Mouse (Mus musculus): Measurements from ENCODE around the gene Zdhhc21. TPM values are rescaled to one million over a fixed set of nuclear protein-coding genes. Genes with fewer than 3 reads are reported as not detected.
A peak's percentile ranks its signal among the peaks of the same experiment; 100 is the strongest.

The Zdhhc21 gene
- 10 to 100 TPM; 12.0 to 12.1 TPM for polyA plus RNA-seq (2017; shearing (Covaris generic))

DNA sequence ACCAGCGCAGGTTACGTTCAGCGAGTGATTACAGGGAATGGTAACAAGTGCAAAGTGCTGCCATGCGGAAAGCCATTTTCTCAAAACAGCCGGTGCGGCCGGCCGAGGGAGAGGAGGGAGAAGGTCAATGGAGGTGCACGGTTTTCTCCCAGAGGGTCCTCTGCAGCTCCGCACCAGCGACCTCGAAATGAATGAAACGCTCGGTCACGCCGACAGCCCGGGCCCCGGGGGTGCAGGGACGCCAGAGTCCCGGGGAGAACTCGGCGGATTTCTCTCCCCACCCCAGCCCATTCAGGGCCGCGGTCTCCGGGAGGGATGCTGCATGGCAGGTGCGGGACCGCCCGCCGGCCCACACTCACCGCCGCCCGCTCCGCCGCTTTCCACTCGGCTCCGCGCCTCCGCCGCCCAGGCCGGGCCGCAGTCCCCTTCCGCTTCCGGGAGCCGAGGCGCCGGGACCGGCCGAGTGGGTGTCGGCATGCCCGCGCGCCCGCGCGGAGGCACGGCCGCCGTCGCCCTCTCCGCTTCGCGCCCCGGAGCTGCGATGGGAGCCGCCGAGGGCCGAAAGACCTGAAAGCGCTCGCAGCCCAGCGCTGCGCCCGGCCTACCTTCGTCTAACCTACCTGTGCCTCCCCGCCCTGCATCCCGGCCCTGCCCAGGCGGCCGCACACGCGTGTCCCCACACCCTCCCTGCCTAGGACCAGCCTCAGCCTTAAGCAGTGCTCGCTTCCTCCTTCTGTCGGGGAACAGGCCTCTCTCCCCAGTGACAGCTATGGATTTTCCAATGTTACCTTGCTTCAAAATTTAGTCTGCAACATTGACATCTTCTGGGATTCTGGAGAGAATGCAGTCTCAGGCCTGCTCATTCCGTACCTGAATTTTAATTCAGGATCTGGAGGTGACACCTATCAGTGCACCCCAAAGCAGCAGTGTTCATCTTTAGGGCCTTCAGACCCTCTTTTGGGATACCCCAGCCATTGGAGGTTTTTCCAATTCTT is at the start of gene Zdhhc21:
Zdhhc21 (minus strand) TSS at position 828 of the 995 bp plus-strand sequence.
- ATAC-seq, result peak; percentile 86

DNA sequence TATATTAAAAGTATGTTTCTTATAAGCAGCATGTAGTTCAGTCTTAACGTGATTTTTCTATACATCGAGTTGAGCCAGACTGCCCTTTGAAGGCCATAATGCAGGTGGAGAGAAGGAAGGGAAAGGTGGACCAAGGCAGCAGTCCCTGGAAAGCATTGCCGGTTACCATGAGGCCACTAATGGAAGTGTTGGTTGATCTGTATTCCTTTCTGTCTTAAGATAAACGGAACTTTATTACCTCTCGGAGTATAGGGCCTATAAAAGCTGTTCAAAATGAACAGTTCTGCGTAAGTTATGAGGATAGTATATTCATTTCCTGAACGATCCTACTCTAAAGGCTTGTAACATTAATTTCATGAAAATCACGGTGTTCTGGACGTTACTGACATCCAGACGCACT is 35.5 kb upstream of the Zdhhc21 start:
- ATAC-seq, result no peak

DNA sequence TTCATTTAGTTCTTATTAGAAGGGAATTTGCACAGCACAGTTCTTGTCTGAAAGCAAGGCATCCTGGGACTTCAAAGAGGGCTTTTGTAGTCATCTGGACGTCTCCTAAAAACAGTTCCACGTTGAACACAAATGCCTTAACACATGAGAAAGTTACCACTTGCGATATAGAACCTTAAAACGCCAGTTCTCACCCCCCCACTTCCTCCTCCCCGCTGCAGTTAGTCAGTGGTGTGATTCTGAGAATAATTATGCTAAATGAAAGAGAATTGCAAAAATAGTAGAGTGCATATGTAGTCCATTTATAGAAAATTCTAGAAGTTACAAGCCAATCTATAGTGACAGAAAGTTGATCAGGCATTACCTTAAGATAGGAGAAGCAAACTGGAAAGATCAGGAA is 32.5 kb upstream of the Zdhhc21 start:
- no peak for ATAC-seq

DNA sequence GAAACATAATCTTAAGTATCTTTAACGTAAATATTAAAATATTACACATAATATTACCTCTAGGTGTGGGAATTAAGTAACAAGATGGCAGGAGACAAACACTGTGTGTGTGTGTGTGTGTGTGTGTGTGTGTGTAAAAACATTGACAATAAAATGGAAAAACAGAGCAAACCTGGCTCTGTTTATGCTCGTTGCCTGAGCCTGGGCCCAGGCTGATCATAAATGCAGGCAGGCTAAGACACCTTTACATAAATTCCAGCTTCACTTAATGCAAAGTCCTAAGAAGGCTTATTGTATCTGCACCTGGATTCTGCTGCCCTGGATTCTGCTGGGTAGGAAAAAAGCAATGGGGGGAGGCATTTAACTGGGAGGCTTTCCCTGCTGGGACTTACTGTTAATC is 31.8 kb upstream of the Zdhhc21 start:
- ATAC-seq, result no peak

DNA sequence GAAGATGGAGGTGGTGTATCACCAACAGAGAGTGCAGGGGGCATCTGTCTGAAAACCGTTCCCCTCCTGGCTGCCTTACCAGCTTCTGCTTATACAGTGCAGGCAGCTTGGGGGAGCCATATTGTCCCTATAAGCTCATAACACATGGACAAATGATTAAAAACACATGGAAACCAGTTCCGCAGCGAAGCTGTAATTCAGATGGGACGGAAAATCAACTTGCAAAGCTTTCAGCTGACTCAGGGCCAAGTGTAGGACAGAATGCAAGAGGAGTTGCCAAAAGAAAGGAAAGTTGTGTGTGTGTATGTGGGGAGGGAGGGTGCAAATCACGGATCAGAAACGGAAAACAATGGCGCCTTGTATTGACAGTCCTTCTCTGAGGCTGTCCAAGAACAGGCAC is 31.3 kb upstream of the Zdhhc21 start:
- no peak for ATAC-seq

DNA sequence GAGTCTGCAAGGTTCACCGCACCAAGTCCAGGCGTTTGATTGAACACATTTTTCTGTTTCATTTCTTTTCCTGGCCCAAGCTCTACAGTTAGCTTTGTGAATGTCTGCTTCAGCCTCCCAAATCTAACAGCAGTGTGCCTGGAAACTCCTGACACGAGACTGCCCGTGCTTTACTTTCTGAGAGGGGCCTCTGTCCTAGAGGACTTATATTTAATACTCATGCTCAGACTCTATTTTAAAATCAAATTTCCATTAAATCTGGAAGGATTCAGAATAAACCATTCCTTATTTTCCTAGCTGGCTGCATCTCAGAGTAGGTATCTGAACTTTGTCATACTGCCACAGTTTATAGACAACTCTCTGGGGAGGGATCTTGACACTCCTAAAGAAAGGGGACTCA is 30.8 kb upstream of the Zdhhc21 start:
- no peak for ATAC-seq

DNA sequence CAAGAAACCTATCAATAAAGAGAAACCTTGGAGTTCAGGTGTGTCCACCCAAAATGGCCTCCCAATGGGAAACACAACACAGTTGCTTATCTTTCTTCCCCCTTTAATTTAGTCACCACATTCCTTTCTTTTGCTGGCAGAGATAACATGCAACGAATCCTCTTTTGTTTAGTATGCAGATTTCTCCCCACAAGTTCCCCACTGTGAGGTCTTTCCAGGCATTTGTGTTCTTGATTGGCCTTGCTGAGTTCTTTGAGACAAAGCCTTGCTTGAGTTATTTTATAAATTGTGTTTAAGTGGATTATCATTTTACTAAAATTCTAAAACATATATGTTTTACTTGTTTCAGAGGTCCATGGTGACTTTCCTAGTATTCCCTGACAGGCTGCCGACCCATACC is 26.4 kb upstream of the Zdhhc21 start:
- no peak for ATAC-seq

DNA sequence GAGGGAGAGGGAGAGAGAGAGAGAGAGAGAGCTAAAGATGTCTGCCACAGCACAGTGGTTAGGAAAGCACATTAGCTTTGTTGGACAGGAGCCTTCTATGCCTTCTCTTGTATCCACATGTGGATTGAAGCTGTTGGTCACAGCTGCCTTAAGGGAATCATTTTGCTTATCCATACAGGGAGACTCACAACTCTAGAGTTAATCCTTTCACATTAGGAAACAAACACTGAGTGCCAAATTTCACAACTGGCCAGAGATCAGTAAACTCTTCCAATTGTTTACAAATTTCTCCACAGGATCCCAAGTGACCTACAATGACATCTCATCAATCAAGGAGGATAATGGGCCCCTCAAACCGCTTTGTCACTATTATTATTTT is 25.8 kb upstream of the Zdhhc21 start:
- no peak for ATAC-seq

DNA sequence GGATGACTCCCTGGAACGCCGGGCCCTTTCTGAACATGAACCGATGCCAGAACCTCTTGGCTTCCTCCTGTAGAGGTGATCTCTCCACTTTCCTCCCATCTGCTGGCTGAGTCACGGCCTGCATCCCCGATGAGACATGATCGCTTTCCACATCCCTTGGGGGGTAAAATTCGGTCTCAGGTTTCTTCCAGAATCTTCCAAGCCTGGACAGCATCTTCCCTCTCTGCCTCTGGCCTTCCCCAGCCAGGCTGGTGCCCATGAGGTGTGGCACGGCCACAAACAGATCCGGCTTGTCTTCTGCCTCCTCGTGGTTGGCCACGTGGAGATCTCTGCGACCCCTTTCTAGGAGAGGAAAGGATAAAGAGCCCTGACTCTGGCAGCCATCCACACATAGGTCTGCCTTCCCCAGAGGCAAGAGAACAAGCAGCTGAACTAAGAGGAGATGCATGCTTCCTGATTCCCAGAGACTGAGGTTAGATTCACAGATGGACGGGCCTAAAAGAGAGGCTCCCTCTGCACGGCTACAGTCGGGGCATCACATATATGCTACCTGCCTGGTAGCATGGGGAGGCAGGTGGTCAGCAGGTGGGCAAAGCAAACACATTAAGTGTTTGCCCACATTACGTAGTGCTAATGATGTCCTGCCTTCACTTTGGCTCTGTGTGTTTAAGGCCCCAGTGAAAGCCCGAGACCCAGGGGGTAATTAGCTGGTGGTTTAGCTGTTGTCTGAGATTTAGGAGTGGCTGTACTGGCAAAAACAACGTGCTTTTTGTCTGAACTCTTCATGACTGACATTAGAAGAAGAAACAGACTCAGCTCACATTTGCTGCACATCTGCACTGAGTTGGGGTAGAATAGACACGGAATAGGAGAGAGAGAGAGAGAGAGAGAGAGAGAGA is 25.1 kb upstream of the Zdhhc21 start, which contains the start of gene Cer1:
Cer1 (minus strand) TSS at position 513 of the 899 bp plus-strand sequence.
- no peak for ATAC-seq

DNA sequence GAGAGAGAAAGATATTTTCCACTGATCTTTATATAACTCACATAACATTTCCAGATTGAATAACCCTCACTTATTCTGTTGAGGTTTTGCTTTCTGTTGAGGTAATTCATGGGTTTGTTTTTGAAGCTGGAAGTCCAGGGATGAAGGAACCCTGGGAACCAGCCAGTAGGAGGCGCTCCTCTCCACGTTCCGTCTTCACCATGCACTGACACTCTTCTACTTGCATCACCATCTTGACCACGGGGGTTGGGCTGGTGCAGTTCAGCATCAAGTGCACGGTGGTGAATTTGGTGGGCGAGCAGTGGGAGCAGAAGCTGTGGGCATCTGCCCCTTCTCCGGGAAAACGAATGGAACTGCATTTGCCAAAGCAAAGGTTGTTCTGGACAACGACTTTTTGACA is 22.7 kb upstream of the Zdhhc21 start:
- no peak for ATAC-seq

DNA sequence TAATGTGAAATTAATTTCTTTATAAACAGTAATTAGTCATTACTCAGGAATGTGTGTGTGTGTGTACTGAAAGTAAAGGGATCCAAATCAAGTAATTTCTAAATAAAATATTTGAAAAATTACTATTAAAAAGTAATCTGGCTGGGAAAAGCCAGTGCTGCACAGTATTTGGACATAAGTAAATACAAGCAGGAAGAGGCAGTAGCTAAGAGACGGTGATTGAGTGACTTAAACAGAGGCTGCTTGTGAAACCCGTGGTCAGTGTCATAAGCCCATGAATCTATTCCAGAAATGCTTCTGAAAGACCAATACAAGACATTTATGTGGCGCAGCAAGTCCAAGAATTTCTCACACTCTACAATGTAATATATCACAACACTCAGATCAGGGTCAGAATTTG is 21.6 kb upstream of the Zdhhc21 start:
- no peak for ATAC-seq

DNA sequence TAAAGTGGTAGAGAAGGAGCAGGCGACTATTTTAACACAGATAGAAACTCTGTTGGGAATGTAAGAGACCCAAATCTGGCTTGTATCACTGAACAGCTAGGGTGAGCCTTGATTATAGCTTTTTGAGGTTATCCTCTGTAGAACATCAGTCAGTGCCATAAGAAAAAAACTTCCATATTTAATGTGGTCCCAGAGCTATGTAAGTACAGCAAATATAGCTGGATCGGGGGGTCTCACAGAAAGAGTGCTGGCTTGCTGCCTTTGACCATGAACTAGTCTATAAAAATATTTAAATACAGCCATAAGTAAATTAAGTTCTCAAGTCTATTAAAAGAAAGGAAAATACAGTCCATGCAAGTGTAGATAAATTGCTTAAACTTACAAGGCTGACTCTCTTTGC is 20.5 kb upstream of the Zdhhc21 start:
- no peak for ATAC-seq

DNA sequence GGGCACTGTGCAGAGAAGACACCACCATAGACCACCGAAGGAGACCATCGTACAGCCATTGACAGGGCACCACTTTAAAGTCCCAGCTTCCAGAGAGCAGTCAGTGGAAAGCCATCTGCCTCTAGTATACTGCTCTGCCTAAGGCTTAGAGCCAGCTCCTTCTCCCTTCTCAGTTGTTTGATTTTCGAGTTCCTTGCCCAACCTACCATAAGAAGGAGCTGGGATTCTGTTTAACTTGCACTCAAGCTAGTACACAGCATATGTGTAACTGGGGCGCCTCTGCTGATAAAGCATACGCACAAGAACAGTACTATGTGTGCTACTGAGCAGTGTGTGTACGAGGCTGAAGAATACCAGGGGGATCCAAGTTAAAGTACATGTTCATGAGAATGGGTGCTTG is 19.4 kb upstream of the Zdhhc21 start:
- ATAC-seq, result no peak

DNA sequence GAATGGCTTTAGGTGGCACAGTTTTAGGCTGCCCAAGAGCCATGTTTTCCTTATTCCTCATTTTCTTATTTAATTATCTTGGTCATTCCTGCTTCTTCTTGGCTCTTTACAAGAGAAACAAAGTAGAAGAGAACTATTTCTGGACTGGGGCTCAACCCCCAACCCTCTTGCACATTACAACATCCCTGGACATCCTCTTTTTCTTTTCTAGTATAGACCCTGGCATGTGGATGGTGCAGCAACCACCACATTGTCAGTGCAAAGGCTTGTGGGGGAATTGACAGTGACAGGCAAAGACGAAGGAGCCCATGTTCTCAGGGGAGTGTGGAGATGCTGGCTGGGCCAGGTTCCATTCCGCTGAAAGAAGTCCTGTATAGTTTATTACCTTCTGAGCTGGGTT is 16.9 kb upstream of the Zdhhc21 start:
- no peak for ATAC-seq

DNA sequence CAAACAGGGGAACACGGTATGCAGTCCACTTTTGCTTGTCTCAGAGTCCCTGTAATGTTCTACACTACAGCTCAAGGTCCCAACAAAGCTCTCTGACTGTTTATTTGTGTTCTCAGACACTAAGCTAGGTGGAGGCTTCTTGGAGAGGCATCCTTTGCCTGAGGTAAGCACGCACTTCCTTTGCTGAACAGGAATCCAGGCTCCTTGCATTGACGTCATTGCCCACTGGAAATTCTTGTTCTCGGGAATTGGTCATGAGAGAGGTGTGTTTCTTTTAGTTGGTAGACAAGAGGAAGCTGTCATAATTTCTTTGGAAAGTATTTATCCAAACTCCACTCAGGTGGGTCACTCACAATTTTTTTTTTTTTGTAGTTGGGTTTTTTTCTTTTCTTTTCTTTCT is 15.8 kb upstream of the Zdhhc21 start:
- no peak for ATAC-seq

DNA sequence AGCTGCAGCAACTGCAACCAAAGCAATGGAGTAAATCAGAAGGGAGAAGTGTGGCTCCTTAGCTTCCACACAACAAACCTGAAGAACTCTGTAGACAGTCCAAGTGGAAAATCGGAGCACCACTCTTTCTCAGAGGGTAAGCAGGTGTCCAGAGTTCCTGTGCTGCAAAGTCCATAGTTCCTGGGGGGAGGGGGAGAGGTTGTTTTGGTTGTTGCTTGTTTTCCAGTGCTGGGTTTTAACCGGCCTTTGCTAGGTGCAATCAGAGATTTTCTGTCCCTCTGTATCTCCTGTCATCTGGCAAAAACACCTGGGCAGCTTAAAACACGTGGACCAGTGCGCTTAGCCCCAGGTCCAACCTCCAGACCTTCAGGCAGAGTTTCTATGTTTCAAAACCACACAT is 15.0 kb upstream of the Zdhhc21 start:
- no peak for ATAC-seq

DNA sequence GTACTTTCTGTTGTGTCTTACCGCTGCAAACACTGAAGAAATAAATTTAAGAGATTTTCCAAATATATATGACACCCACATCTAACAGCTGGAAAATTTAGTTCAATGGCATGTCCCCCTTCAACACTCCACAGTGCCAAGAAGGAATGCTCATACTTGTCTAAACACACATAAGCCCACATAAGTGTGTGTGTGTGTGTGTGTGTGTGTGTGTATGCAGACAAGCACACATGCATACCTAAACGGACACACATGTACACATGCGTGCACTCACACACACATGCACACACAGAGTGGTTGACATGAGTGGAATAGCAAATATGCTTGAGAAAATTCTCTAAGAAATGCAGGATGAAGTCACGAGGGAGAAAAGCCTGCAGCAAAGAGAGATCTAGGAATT is 12.8 kb upstream of the Zdhhc21 start:
- ATAC-seq, result no peak

DNA sequence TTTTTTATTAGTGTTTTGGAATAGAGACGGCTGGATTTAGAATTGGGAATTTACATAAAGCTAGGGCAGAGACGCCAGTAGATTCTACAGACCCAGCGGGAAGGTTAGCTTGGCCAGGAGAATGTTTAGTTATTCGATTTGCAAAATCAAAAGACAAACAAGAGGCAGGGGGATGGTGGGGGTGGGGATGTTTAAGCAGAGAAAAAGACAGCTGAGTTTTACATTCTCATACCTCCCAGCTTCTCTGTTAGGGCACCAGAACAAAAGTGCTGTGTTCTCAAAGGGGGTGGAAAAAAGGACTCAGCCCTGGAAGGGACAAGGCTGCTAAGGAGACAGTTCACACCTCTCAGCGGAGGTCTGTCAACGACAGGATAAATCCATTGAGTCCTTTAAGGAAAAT is 12.4 kb upstream of the Zdhhc21 start:
- ATAC-seq, result no peak

DNA sequence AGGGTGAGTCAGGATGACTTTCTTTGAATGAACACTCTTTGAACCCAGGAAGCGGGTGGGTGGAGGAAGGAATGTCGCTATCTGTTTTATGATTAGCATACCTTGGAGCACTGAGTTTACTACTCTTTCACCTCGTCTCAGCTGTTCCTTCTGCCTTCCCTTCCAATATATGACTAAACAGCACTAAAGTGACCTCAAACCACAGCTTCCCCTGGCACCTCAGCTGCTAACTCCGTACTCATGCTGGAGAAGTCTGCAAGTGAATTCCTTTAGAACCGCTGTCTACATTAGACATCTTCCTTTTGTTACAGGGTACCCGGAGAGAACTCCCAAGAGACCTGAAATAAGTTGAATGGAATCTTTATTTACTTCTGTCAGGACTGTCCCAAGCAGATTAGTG is 11.2 kb upstream of the Zdhhc21 start:
- no peak for ATAC-seq

DNA sequence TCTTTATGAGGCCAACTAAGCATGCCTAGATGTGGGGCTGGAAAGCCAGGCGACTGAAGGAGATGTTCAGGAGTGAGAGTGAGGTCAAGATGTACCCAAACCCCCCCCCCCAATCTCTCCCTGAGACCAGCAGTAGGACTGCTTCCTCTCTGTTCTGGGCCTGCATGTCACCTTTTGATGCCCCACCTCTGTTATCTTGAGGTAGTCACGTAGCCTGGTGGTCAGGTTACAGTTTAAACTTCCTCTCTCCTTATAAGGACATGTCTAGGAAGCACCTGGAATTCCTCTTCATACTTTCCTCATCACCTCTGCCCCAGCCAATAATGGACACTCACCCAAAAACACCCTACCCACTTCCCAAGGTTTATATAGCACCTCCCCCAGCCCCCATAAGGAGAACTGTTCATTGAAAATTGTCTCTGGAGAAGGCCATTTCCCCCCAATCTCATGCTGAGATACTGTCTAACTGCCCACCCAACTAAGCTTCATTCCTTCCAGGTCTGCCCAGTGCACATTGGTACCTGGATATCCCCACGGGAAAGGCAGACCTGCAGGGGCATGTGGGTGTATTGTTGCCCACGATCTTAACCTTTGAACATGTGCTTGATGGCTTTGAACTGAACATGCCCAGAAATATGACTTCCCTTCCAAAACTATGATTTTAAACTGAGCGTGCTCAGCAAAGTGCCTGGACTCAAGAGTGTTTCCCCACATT is 8.1 kb upstream of the Zdhhc21 start:
- ATAC-seq, result no peak

DNA sequence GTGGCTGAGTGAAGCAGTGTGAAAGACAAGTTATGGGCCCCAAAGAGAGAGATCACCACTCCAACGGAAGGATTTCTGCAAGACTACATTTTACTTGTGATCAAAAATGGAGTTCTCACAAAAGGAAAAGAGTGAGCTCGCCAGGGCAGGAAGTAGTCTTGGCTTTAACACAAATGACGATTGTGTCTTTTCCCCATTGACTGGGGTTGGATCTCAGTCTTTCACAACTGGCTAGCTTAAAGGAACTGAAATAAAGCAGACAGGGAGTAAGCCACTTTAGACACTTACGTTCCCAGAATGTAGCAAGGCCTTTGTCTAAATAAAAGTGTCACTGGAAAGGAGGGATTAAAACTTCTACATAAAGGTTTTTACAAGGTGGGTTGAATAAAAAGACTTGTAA is 7.4 kb upstream of the Zdhhc21 start:
- ATAC-seq, result no peak

DNA sequence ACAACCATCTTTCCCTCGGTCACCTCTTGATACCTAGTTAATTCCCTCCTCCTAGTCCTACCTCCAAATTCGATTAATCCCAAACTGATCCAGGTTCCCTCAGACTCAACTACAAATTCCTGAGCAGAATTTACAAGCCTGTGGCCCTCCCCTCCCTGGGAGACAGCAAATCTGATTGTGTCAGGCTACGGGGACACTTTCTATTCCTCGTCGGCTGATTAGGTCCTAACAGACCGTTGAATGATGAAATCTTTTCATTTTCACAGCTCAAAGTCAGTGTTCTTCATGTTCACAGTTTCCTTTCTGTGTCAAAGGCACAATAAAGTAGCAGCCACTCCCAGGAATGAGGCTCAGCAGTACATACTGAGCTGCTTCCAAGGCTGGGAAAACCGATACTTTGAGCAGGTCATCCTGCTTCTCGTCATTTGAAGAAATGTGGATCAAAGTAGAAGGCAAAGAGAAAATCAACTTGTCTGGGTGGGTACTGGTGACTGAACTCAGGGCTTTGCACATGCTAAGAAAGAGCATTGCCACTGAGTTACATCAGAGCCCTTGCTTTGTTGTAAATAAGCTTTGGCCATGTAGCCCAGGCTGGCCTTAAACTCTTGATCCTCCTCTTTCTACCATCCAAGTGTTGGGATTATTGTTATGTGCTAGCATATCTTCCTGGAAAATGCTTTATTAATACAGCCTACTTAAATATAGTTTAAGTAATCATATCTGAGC is 5.4 kb upstream of the Zdhhc21 start:
- no peak for ATAC-seq

Data from CD4-positive, CD25-positive, alpha-beta regulatory T cell, adult 4 months (primary cell).